Mouse (Mus musculus): ENCODE measurements around the gene 4930539E08Rik. TPM values are rescaled to one million over a fixed set of nuclear protein-coding genes. Genes with fewer than 3 reads are reported as not detected.
A peak's percentile ranks its signal among the peaks of the same experiment; 100 is the strongest.

Gene 4930539E08Rik
- total RNA-seq (2021), result under 1 TPM in 1 of 2 experiments, not detected in 1; 0.08 TPM
- long read RNA-seq, experiment 1, result 0 reads
- long read RNA-seq, experiment 2, result 0 reads

DNA sequence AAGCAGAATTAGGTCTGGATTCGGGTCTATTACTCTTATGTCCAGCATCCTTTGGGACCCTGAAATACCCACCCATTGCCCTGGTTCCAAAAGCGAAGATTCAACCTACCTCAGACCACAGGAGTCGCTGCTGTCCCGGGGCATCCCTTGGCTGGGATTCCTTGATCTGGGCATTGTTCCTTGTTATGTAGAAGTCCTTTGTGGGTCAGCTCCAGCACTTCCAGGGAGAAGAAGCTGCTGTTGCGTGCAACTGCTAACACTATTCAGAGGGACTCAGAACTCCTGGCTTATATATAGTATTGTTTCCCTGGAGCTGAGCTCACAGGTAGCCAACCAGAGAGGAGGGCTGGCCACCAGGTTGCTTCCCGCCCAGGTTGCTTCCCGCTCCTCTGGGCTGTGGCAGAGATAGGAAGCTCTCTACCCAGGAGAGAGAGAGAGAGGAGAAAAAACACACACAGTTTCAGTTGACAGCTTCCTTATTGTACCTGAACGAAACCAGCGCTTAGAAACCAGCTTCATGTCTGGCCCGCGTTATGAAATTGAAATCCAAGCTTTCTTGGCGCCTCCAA, at the start of gene 4930539E08Rik:
4930539E08Rik (minus strand) TSS at position 265 of the 569 bp plus-strand sequence.
- DNase-seq, result no peak

DNA sequence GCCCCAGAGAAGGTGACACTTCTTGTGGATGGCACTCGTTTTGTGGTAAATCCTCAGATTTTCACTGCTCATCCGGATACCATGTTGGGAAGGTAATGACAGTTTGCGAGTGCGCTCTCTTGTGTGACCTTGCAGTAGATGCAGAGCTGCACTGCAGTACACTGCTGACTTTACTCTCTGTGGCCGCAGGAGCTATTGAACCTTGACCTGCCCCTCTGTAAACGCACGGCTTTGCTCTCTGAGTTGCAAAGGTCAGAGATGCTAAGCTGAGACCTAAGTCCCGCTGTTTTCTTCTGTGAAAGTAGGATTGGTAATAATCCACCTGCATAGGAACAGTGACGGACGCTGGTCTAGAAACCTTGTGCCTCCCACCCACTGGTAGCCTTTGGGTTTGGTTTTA, 46.5 kb upstream of the 4930539E08Rik start:
- no peak for DNase-seq

DNA sequence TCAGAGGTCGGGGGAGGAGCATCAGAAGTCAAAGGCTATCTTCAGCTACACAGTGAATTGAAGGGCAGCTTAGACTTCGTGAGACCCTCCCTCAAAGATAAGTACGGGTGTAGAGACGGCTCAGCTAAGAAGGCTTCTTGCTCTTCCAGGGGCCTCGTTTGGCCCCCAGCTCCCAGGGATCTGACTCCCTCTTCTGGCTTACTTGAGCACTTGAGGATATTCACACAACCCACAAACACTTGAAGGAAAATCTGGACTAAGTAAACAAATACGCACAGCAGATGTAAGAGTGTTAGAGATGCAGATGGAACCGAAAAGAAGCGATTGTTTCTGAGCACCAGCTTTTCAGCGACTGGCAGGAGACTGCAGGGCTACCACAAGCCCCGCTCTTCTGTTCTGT, 45.5 kb upstream of the 4930539E08Rik start:
- no peak for DNase-seq

DNA sequence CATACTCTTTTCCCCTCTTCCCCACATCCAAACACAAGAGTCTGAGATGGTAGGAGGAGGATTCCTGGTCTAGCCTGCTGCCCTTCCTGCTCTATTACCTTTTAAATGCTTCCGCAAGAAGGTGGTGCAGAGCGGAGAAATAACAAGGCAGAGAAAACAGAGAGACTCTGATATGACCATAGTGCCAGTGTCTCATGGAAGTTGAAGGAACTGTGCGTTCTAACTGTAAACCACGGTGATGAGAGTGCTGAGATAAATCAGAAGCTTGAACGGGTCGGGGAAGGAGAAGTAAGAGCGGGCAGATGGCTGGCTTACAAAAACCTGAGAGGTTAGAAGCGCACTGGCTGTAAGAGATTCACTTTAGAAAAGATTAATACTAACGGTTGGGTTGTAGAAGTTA, 39.3 kb upstream of the 4930539E08Rik start:
- DNase-seq, result no peak

DNA sequence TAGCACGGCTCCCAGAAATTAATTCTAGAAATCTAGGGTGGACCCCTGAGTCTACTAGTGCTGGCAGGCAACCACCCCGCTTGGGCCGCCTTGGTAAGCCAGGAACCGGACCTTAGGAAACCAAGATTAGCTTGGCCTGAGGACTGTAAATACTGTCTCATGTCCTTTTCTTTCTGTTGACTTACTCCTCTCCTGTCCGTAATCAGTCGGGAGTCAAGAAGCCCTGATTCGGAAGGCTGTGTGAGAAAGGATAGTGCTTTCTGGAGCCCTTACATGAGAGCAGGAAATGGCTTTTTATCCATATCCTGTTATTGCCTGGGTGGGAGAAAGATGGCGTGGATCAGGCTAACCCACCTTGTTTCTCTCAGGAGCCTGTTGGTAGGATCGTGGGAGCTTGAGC, 38.1 kb upstream of the 4930539E08Rik start:
- DNase-seq, result peak; percentile 29 to 52

DNA sequence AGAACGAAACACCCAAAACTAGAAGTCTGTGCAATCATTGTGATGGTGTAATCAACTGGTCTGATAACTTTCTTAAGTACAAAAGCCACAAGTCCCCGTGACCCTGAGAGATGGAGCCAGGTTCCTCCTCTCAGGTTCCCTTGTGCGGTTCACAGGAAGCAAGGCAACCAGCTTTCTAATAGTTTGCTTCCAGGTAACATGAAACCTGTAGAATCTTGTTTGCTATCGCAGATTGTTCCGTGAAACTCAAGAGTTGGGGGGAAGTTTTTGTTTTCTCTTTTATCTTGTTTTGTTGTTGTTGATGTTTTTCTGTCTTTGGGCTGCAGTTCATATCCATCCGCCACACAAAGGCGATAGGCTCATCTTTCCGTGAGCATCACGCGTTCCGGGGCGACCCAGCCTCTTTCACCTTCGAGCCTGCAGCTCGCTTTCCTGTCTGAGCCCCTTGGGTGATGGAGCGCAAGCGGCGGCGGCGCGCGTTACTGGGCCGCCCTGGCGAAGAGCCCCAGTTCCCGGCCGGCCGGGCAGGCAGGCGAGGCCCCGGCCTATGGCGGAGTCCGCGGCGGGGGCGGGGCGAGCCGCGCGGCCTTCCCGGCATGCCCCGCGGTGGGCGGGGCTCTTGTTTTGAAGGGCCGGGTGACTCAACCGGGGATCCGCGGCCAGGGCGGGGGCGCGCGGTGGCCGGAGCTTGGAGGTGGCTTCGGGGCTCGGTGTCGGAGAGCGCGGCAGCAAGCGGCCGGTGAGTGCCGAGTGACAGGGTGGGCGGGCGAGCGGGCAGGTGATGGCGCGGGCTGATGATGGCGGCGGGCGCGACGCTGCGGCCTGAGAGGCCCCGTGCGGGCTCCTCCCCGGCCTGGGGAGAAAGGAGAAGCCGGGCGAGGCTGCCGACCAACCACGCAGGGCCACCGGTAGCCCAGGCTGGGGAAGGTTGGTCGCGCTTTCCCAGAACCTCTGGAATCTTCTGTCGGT, 37.0 kb upstream of the 4930539E08Rik start, which contains the start of gene Kctd20:
Kctd20 (plus strand) TSS at position 120 of the 969 bp plus-strand sequence.
- DNase-seq, result peak; percentile 95 to 96

DNA sequence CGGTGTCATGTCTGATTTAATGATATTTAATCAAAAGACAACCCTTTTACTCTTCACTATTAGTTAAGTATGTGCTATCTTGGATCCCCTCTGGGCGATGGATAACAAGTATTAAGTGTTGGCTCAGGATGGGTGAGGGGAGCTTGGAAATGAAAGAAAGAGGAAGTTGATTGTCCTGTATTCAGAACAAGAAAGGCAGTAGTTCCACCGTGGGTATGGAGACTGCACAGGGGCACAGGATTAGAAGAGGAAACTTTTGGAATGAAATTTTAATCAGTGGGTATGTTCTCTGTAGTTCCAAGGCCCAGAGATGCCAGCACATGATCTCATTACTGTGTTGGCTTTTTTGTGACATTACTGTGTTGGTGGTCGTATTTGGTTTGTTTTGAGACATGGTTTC, 35.6 kb upstream of the 4930539E08Rik start:
- DNase-seq, result no peak

DNA sequence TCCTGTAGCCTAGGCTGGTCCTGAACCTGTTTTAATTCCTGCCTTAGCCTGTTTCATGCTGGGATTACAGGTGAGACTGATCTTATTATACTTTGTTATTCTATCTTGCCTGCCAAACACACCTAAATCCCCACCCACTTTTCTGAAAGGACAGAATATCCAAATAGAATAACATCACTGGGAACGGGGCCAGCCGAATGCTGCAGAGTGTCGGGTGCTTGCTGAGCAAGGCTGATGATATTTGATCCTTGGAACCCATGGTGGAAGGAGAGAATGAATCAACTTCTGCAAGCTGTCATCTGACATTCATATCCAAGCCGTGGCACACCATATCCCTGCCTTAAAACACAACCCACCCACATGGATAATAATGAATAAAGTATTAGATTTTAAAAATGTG, 33.5 kb upstream of the 4930539E08Rik start:
- DNase-seq, result no peak

DNA sequence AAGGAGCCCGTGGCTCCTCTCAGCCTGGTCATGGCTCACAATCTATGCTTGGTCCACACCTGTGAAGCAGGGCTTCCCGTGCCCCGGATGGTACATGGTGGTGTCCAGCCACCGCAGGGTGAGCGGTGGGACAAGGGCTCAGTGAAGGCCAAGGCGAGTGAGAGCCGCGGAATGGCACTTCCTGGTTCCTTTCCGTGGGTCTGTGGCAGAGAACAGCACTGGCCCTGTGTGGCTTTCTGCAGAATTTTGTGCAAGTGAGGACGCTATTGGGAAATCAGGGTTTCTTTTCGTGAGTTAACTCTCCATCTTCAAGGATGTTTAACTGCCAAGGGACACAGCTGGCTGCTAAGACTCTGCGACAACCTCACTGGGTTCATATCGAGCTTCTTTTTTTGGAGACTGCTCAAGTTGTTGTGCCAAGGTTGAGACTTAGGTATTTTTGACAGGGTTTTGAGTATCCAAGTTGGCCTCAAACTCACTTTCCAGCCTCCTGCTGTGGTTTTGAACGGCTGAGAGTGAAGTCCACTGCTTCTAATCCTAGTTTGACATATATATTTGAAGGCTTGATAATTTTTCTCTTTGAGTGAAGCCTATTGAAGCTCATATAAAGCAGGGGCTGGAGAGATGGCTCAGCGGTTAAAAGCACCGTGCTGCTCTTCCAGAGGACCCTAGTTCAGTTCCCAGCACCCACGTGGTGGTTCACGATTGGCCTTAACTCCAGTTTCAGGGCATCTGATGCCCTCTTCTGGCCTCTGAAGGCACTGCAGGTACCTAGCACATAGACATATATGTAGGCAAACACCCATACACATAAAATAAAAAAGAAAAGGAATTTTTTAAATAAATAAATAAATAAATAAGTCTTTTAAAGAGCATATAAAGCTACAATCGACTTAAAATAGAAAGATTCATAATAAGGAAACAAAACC, 32.2 kb upstream of the 4930539E08Rik start:
- DNase-seq, result no peak

DNA sequence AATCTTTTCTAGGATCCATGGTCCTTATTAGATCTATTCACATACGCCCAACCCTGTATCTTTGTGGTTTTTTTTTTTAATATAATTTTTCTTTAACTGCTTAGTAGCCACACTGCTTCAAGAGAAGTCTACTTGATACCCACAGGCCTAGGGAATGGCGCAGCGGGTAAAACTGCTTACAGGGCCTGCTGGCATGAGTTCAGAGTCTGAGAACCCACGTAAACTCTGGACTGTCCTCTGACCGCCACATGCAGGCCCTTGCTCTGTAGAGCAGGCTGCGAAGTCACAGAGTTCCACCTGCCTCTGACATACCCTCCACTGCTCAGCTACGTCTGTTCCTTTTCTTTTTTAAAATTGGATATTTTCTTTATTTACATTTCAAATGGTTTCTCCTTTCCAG, 29.4 kb upstream of the 4930539E08Rik start:
- no peak for DNase-seq

DNA sequence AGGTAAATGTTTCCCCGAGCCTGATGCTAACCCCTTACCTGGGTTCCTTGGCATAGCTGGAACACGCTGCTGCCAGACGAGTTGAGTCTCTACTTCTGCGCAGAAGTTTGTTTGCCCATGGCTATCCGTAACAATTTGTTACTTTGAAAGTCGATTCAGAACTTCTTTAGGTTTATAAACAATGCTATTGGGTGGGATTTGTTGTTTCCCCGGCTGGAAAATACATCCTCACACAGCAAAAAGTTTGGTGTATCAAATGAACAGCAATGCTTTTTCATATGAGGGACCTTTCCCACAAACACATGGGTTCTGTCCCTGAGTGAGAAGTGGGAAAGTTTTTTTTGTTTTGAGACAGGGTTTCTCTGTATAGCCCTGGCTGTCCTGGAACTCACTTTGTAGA, 28.6 kb upstream of the 4930539E08Rik start, which contains the start of gene Pxt1:
Pxt1 (minus strand) TSS at position 101 of the 400 bp plus-strand sequence.
- DNase-seq, result no peak

DNA sequence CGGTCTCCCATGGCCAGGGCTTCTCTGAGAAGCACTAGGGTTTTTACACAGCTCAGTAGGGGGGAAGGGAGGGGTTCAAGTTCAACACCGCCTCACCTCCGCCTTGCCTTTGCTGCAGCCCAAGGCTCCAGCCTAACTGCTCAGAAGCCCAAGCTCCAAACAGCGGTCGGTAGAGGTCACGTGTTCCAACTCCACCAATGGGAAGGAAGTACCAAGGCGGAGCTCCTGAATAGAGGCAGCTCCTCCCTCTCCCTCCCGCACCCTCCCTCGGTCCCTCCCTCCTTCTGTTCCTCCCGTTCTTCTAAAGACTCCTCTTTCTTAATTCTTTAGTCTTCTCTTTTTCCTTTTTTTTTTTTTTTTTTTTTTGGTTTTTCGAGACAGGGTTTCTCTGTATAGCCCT, 27.0 kb upstream of the 4930539E08Rik start:
- DNase-seq, result no peak

DNA sequence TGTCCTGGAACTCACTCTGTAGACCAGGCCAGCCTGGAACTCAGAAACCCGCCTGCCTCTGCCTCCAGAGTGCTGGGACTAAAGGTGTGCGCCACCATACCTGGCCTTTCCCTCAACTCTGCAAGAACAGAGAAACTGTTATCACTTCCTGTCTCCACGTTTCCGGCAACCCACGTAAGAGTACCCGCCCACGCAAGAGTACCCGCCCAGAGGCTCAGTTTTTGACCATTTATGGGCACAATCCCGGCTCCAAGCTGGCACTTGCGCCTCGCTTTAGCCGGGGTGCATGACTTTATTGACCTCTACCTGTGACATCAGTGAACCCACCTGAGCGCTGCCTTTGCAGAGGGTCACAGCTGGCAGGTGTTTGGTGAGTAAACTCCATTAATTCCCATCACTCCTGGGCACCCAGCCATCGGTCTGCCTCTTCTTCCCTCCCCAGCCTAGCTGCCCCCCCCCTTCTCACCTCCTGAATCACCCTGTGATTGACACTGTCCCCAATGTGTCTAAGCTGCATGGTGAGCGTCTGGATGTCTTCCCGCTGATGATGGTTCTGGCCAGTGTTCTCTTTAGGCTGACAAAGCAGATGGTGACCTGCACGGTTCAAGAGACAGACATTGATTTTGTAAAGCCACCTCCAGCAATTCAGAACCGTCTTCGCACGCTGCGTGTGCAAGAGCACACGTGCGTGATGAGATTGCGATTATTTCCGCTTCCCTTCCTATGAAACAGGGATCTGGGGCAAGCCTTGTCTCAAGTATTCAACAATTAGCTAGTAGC, 25.8 kb upstream of the 4930539E08Rik start:
- no peak for DNase-seq

DNA sequence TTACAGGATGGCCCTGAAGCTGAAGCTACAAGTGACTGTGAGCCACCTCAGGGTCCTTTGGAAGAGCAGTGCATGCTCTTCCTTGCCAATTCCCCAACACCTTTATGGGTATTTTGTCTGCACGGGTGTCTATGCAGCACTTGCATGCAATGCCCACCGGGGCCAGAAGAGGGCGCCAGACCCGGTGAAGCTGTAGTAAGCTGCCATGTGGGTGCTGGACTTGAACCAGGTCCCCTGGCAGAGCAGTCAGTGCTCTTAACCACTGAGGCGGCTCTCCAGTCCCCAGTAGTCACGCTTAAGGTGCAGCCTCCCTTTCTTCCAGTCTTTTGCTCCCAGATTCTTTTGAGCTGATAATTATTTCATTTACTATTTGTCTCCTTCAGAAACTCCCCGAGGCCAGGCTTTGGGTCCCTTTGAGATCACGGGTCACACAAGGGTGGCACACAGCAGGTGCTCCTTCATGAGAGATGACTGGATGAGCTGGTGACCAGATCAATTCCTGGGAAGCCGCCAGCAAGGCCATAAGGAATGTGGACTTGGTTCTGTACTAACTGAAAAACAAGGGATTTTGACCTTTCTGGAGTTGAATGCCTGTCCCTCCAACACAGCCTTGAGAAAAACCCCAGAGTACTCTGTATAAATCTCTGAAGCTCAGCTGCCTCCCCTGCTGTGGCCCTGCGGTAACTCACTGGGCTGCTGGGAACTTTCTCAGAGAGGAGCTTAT, 21.7 kb upstream of the 4930539E08Rik start:
- no peak for DNase-seq

DNA sequence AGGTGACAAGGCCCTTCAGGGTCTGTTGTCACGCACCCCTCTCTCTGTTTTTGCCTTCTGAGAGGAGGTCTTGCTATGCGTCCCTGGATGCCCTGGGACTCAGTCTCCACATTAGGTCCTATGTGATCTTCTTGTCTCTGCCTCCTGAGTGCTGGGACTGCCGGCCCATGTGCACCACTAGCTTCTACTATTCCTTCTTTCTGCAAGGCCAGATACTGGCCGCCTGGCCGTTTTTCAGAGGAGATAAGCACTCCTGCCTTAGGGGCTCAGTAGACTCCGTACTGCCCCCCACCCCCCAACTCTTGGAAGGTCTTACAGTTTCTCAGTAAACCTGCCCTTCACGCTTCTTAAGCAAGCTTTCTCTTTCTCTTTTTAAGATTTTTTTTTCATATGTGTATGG, 21.0 kb upstream of the 4930539E08Rik start:
- no peak for DNase-seq

DNA sequence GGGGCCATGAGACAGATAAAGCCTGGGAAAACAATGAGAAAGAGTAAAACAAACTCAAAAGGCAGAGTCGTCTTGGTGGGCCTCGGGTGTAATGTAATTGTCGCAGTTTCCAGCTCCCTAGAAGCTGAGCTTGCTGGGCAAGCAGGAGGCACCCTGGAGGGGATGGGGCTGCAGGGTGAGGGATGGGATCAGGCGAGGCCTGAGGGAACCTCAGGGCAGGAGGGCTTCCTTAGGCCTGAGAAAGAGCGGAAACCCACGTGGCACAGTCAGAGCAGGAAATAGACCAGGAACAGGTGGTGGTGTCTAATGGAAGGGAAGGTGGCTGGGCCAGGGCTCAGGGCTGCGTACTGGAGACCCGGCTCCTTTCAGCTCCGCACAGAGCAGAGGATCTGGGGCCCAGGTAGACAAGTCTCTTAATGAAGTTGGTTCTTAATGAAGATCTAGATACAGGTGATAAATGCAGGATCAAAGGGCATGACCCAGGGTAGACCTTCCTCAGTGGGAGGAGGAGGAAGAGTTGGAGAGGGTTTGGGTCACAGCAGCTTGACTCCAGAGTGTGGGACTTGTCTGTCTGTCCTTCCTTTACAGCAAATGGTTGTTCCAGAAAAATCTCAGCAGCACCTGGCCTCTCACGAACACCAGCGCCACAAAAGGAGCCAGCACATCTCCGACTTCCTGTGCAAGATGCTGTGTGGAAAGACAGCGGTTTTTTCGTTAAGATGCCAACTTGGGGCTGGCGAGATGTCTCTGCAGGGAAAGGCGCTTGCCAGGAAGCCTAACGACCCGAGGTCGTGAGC, 19.2 kb upstream of the 4930539E08Rik start:
- DNase-seq, result no peak

DNA sequence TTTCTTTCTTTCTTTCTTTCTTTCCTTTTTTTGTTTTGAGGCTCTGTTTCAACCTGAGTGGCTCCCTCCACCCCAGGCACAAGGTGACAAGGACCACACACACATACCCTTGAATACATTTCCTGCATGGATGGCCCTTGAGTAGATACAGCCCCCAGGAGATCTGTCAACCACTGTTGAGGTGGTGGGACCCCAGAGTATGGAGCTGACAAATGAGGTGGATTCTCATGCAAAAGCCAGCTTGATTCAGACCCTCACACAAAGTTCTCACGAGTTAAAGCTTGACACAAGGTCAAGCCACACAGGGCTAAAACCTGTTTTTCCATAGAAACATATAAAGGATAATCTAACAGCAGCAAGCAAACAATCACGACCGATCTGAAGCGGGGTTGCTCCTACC, 17.1 kb upstream of the 4930539E08Rik start:
- no peak for DNase-seq

DNA sequence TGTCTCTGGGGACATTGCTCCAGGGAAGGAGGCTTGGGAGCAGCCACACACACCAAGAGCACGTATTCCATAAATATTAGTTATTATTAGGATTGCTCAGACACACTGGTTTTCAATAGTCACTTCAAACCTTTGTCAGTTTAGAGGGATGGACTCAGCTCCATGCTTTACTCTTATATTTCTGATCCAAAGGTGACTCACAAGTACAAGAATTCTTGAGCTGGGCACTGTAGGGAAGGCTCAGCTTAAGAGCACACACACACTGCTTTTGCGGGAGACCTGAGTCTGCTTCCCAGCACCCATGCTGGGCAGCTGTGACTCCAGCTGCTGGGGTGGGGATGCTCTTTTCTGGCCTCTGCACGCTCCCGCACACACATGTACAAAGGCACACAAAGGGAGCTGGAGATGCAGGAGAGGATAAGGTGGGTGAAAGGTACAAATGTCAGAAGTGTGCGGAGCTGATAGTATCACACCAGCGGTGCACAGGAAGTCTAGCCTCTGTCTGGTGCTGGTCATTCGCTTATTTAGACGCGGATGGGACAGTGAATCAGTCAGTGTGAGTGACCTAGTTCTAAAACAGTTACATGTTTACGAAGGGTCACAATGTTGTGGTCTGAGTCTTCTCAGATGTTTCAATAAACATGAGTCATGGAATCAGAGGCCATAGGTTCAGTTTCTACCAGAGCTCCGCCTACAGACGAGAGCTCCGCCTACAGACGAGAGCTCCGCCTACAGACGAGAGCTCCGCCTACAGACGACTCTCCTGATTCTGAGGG, 16.5 kb upstream of the 4930539E08Rik start:
- no peak for DNase-seq
